Mouse (Mus musculus) stomach, postnatal 0 days (tissue): ENCODE measurements around the gene Pgghg. TPM values are rescaled to one million over a fixed set of nuclear protein-coding genes. Genes with fewer than 3 reads are reported as not detected.

Experiments
- ATAC-seq: fragments of 200-750 bp; cut with Nextera tagmentation; 2 replicates; pipeline ENCODE4 v1.8.0; 2017; ENCODE audit not compliant: low FRiP score, low TSS enrichment
- DNase-seq: peaks from one replicate; pipeline ENCODE4 v3.0.0-alpha.2; 2016; ENCODE audit warnings: low spot score
- H3K27ac ChIP-seq: fragments of 300-500 bp; sonication (generic); replicated peaks from 2 replicates; pipeline ENCODE4 v1.5.1; 2014; ENCODE audit warnings: mild to moderate bottlenecking, control low read depth
- H3K27me3 ChIP-seq: fragments of 300-500 bp; sonication (generic); 2 replicates; pipeline ENCODE4 v1.6.1; 2014; ENCODE audit warnings: low read length; ENCODE audit not compliant: control insufficient read depth, insufficient read depth
- H3K36me3 ChIP-seq: fragments of 300-500 bp; sonication (generic); 2 replicates; pipeline ENCODE4 v1.6.1; 2014; ENCODE audit warnings: low read length, mixed read lengths; ENCODE audit not compliant: control insufficient read depth, insufficient read depth
- H3K4me1 ChIP-seq: fragments of 300-500 bp; sonication (generic); replicated peaks from 2 replicates; pipeline ENCODE4 v1.6.1; 2014; ENCODE audit warnings: antibody characterized with exemption; ENCODE audit not compliant: control insufficient read depth, insufficient read depth
- H3K4me2 ChIP-seq: fragments of 300-500 bp; sonication (generic); replicated peaks from 2 replicates; pipeline ENCODE4 v1.6.1; 2014; ENCODE audit warnings: low read depth, mild to moderate bottlenecking, control low read depth, moderate library complexity
- H3K4me3 ChIP-seq: fragments of 300-500 bp; sonication (generic); 2 replicates; pipeline ENCODE4 v1.5.1; 2014; ENCODE audit warnings: low read depth, low read length, control low read depth
- H3K9ac ChIP-seq: fragments of 300-500 bp; sonication (generic); 2 replicates; pipeline ENCODE4 v1.6.1; 2014; ENCODE audit warnings: mild to moderate bottlenecking, low read length, control low read depth, mixed read lengths
- H3K9me3 ChIP-seq: fragments of 300-500 bp; sonication (generic); 2 replicates; pipeline ENCODE4 v1.6.1; 2016; ENCODE audit warnings: low read length; ENCODE audit not compliant: control insufficient read depth
- CTCF ChIP-seq: IDR thresholded peaks from 2 replicates; pipeline ENCODE4 v1.5.1; 2016; ENCODE audit warnings: antibody characterized with exemption, low read depth, mild to moderate bottlenecking, moderate library complexity
- EP300 ChIP-seq: optimal IDR thresholded peaks from 2 replicates; pipeline ENCODE3; 2016; ENCODE audit warnings: antibody characterized with exemption
- whole genome bisulfite sequencing: fragments of 180-500 bp; shearing (Covaris S2); extraction: QIAGEN DNeasy Blood & Tissue Kit; methylation state at CpG from one replicate; pipeline ENCODE4 v1.1.7; 2014; 5-methylcytosine and 5-hydroxymethylcytosine counted together
- polyA plus RNA-seq: library from polyadenylated mRNA; unstranded; fragments of >200 nt; fragmentation: Nextera tagmentation; extraction: Ambion mirVana; gene quantifications from 2 replicates; pipeline ENCODE4 v1.2.1, GENCODE M21; 2015

The Pgghg gene
- 10.1 and 12.3 TPM in 2 replicates for polyA plus RNA-seq

DNA sequence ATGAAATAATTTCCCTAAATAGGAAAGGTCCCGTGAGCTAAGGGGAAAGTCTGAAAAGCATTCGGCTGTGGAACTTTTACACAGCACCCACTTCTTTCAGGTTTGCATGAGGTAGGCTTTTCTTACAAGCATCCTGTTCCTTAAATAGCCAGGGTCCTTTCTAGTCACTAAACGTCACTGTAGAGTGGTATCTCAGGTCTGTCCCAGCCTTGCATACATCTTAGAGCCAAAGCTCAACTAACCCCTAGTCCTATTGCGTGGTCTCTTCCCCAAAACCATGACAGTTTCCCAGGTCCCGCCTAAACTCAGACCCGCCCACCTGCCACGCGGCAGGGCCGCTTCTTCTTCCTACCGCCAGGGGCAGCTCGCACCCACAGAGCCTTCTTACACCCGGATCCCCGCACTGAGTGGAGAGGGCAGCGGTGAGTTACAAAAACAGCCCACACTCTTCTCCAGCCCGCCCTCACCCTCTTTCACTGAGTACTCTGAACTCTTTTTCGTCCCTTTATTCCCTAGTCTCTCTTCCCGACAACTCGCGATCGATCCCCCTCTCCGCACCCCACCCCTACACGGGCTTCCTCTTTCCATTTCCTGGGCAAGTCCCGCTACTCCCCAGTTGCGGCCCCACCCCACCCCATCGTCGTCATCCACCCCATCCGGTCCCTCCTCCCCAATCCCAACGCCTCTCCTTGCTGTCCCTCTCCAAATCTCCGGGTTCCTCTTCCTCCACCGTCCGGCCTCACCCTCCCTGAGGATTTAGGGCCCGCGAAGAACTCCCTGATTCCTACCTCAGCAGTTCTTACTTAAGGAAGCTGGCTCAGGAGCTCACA lies at the start of gene Pgghg:
Gene Pgghg (plus strand): TSS at position 170 of the 830 bp plus-strand sequence.
- DNase-seq, result peak; percentile 88
- peaks cover 5% of the 10 kb centered on the region for H3K4me1 ChIP-seq
- H3K9me3 ChIP-seq, result no peaks in the 10 kb centered on the region
- H3K4me3 ChIP-seq, result peak within 1 kb of the TSS; percentile 49
- WGBS, result under 1% methylated on average over 33 of the region's 33 CpGs
- H3K9ac ChIP-seq, result peak within 1 kb of the TSS; percentile 73
- TF ChIP-seq CTCF, result peak; percentile 94
- TF ChIP-seq EP300, result peak; percentile 34
- peaks cover 10% of the 10 kb centered on the region; the same call in 1 of the 2 replicates for H3K36me3 ChIP-seq
- peak within 1 kb of the TSS; percentile 96 for H3K27ac ChIP-seq
- peak within 1 kb of the TSS; percentile 74 for H3K4me2 ChIP-seq
- no peaks in the 10 kb centered on the region for H3K27me3 ChIP-seq
- ATAC-seq, result peak; percentile 89

GRCm38 (mm10) chr7:140894031-140894430 lies 47.2 kb upstream of the Pgghg start:
- Histone ChIP-seq H3K4me1 (no peaks in the 10 kb centered on the region), H3K4me2 (no peak overlapping the region), H3K27me3 (no peaks in the 10 kb centered on the region), H3K9me3 (no peaks in the 10 kb centered on the region), H3K36me3 (peaks cover 30% of the 10 kb centered on the region), H3K9ac (no peak overlapping the region), H3K4me3 (no peak overlapping the region), H3K27ac (no peak overlapping the region)
- WGBS, result 93% methylated on average over 7 of the region's 7 CpGs
- ATAC-seq (no peak), DNase-seq (no peak)
- TF ChIP-seq CTCF, result no peak
- no peak for TF ChIP-seq EP300

GRCm38 (mm10) chr7:140894611-140895010 lies 46.6 kb upstream of the Pgghg start:
- Histone ChIP-seq H3K9ac (no peak overlapping the region), H3K36me3 (peaks cover 29% of the 10 kb centered on the region)
- no peak for DNase-seq

DNA sequence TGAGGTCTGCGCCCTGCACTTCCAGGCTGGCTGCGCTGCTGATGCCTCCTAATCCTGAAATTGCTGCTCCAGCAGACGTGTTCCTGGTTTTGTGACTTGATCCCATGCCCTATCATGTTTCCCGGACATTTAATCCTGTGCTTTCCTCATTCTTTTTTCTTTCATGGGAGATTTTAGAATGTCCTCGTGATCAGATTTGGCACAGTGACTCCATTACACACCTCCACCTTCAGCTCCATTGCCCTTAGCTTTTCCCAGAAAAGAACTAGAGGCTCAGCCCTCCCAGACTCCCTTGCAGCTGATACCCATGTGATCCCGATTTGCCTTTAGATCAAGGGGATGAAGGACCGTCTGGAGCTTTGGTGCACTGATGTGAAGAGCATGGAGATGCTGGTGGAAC lies 43.3 kb upstream of the Pgghg start:
- Histone ChIP-seq H3K9me3 (no peaks in the 10 kb centered on the region), H3K27me3 (no peaks in the 10 kb centered on the region), H3K27ac (no peak overlapping the region), H3K36me3 (peaks cover 19% of the 10 kb centered on the region), H3K4me2 (no peak overlapping the region), H3K4me1 (no peaks in the 10 kb centered on the region), H3K9ac (no peak overlapping the region), H3K4me3 (no peak overlapping the region)
- no peak for DNase-seq
- ATAC-seq, result no peak
- 86% methylated on average over 7 of the region's 7 CpGs for WGBS
- no peak for TF ChIP-seq CTCF
- TF ChIP-seq EP300, result no peak

More at GRCm38 (mm10) chr7:140894611-140895010, 46.6 kb upstream of the Pgghg start:
- no peaks in the 10 kb centered on the region for H3K4me1 ChIP-seq
- ATAC-seq, result no peak
- no peaks in the 10 kb centered on the region for H3K9me3 ChIP-seq
- 89% methylated on average over 3 of the region's 3 CpGs for WGBS
- no peak for TF ChIP-seq CTCF
- TF ChIP-seq EP300, result no peak
- no peak overlapping the region for H3K27ac ChIP-seq
- no peak overlapping the region for H3K4me2 ChIP-seq
- no peak overlapping the region for H3K4me3 ChIP-seq
- H3K27me3 ChIP-seq, result no peaks in the 10 kb centered on the region

- 66% methylated on average over 3 of the region's 3 CpGs for WGBS
These were observed 42.1 kb upstream of the Pgghg start for GRCm38 (mm10) chr7:140899121-140899520.

GRCm38 (mm10) chr7:140900220-140900619 lies 41.0 kb upstream of the Pgghg start, which contains the start of gene Cox8b:
Gene Cox8b, minus strand, starts transcription at chr7:140900446.
- DNase-seq, result no peak
- WGBS, result 62% methylated on average over 10 of the region's 10 CpGs
- H3K27me3 ChIP-seq, result no peaks in the 10 kb centered on the region
- H3K9ac ChIP-seq, result no peak within 1 kb of the TSS
- TF ChIP-seq EP300 (no peak), CTCF (no peak)
- H3K4me3 ChIP-seq, result no peak within 1 kb of the TSS
- H3K36me3 ChIP-seq, result peaks cover 7% of the 10 kb centered on the region; the same call in 1 of the 2 replicates
- no peaks in the 10 kb centered on the region for H3K9me3 ChIP-seq
- H3K4me1 ChIP-seq, result no peaks in the 10 kb centered on the region
- H3K27ac ChIP-seq, result 0 out of 2 replicates have a peak within 1 kb of the TSS, but pooled peaks have one; percentile 4
- no peak within 1 kb of the TSS for H3K4me2 ChIP-seq
- ATAC-seq, result no peak

More at GRCm38 (mm10) chr7:140899121-140899520, 42.1 kb upstream of the Pgghg start:
- Histone ChIP-seq H3K27ac (no peak overlapping the region), H3K36me3 (peaks cover 14% of the 10 kb centered on the region), H3K9me3 (no peaks in the 10 kb centered on the region), H3K4me3 (no peak overlapping the region), H3K9ac (peak overlapping the region; percentile 35; the same call in 1 of the 2 replicates), H3K4me1 (no peaks in the 10 kb centered on the region), H3K27me3 (no peaks in the 10 kb centered on the region), H3K4me2 (no peak overlapping the region)
- no peak for TF ChIP-seq CTCF
- no peak for TF ChIP-seq EP300
- no peak for DNase-seq
- ATAC-seq, result no peak
